19 mouse cellular contexts compared by ENCODE assay signal in genomic region chr10:5197356-5197755, GRCm38 (mm10).
A peak's percentile ranks its signal among the peaks of the same experiment; 100 is the strongest.
DNase-seq lines count a peak whose midpoint lies in the region; TF ChIP-seq lines count a peak whose summit lies in the region.
"Had no signal": no experiment of that assay in that cellular context is flagged by ENCODE, and none has a peak within 500 bp of the region (broad histone marks: within the 10 kb centered on the region; RNA-seq: fewer than 3 reads in every experiment).

No protein-coding gene starts in this region.

- TF ChIP-seq CTCF in left cerebral cortex, adult 2 months (IDR thresholded peaks at IDR 0.05): no peak

- DNase-seq in left cerebral cortex, adult 2 months (ENCODE audit: extremely low spot score in 1 of 2, low spot score in 2 of 2): no peak
- DNase-seq in left cerebral cortex, adult 18-20 months (ENCODE audit: low spot score in 2 of 2): no peak
- DNase-seq in MEL-GATA-1-ER (ENCODE audit: extremely low read depth, low read depth): peak; percentile 62
- peak; percentile 69 for DNase-seq in naive thymus-derived CD4-positive, alpha-beta T cell, adult 2 months (ENCODE audit: low read depth)
- no peak for DNase-seq in kidney, postnatal 10 days
- DNase-seq in lung, postnatal 36 days: no peak
- DNase-seq: adrenal gland, postnatal 10 days; adrenal gland, postnatal 36 days; cerebellum, adult 11 months; cerebellum, adult 2 months; cerebellum, adult 9-11 months; cerebellum, postnatal 25 days; forebrain, postnatal 0 days; gastrocnemius, adult 2 months; gastrocnemius, postnatal 14 days had no signal

- intact Hi-C loops in left cerebral cortex, adult 2 months (cut with DNase I): no loop called here

- H3K27ac ChIP-seq in left cerebral cortex, adult 2 months: peak overlapping the region; percentile 2; the same call in 1 of the 2 replicates
- H3K27ac ChIP-seq: embryonic facial prominence, embryonic 12.5 days; embryonic facial prominence, embryonic 15.5 days; gastrocnemius, adult 2 months; hindbrain, embryonic 12.5 days; hindbrain, embryonic 15.5 days had no signal

- H3K4me3 ChIP-seq in left cerebral cortex, adult 2 months: no peak overlapping the region
- H3K4me3 ChIP-seq: embryonic facial prominence, embryonic 12.5 days; embryonic facial prominence, embryonic 15.5 days; gastrocnemius, adult 2 months; hindbrain, embryonic 12.5 days; hindbrain, embryonic 15.5 days had no signal

Comparison
In these comparisons a context has a peak if more than half of its experiments do, and no peak if none do; other contexts are left out.
1. DNase-seq: peak in MEL-GATA-1-ER (single experiment) and naive thymus-derived CD4-positive, alpha-beta T cell, adult 2 months (single experiment); none in left cerebral cortex, adult 2 months (0 of 2), left cerebral cortex, adult 18-20 months (0 of 2), kidney, postnatal 10 days (single experiment) and lung, postnatal 36 days (single experiment).